Mouse (Mus musculus) heart, embryonic 16.5 days (tissue): Measurements from ENCODE around the gene Lnx1. TPM values are rescaled to one million over a fixed set of nuclear protein-coding genes. Genes with fewer than 3 reads are reported as not detected.

Source experiments
- ATAC-seq: fragments of 200-750 bp; cut with Nextera tagmentation; replicated peaks from 2 replicates; pipeline ENCODE4 v1.8.0; 2017; ENCODE audit warnings: moderate number of reproducible peaks; ENCODE audit not compliant: insufficient read depth, low FRiP score; ENCODE audit errors: extremely low read depth
- H3K27ac ChIP-seq: fragments of 300-500 bp; sonication (generic); 2 replicates; pipeline ENCODE4 v1.5.1; 2014; ENCODE audit warnings: mild to moderate bottlenecking, low read length, control low read depth, moderate library complexity
- H3K27me3 ChIP-seq: fragments of 300-500 bp; sonication (generic); 2 replicates; pipeline ENCODE4 v1.6.1; 2014; ENCODE audit warnings: low read length, mixed read lengths; ENCODE audit not compliant: control insufficient read depth, insufficient read depth
- H3K36me3 ChIP-seq: fragments of 300-500 bp; sonication (generic); 2 replicates; pipeline ENCODE4 v1.6.1; 2014; ENCODE audit not compliant: control insufficient read depth, insufficient read depth
- H3K4me1 ChIP-seq: fragments of 300-500 bp; sonication (generic); 2 replicates; pipeline ENCODE4 v1.6.1; 2014; ENCODE audit warnings: low read length, mixed read lengths; ENCODE audit not compliant: control insufficient read depth, insufficient read depth
- H3K4me2 ChIP-seq: fragments of 300-500 bp; sonication (generic); 2 replicates; pipeline ENCODE4 v1.6.1; 2014; ENCODE audit warnings: low read depth, mild to moderate bottlenecking, control low read depth, low read length
- H3K4me3 ChIP-seq: fragments of 300-500 bp; sonication (generic); 2 replicates; pipeline ENCODE4 v1.5.1; 2014; ENCODE audit warnings: mild to moderate bottlenecking, control low read depth, low read length
- H3K9ac ChIP-seq: fragments of 300-500 bp; sonication (generic); 2 replicates; pipeline ENCODE4 v1.6.1; 2014; ENCODE audit warnings: low read length, control low read depth
- H3K9me3 ChIP-seq: fragments of 300-500 bp; sonication (generic); replicated peaks from 2 replicates; pipeline ENCODE4 v1.6.1; 2016; ENCODE audit warnings: low read length; ENCODE audit not compliant: control insufficient read depth
- WGBS: fragments of 180-500 bp; shearing (Covaris S2); extraction: QIAGEN DNeasy Blood & Tissue Kit; methylation state at CpG from one replicate; pipeline ENCODE4 v1.1.7; 2014; 5-methylcytosine and 5-hydroxymethylcytosine counted together
- polyA plus RNA-seq: library from polyadenylated mRNA; unstranded; fragments of >200 nt; fragmentation: Nextera tagmentation; extraction: Ambion mirVana; gene quantifications from 2 replicates; pipeline ENCODE4 v1.2.1, GENCODE M21; 2015

The Lnx1 gene
- polyA plus RNA-seq, 1 experiment from 2014 or later = 0.67 TPM

GRCm38 (mm10) chr5:74613491-74614151 is 89.1 kb downstream of the Lnx1 start:
- 12% methylated on average over 18 of the region's 18 CpGs for WGBS
- Histone ChIP-seq H3K27me3 (peaks cover 3% of the 10 kb centered on the region), H3K4me1 (peaks cover 13% of the 10 kb centered on the region), H3K4me3 (peak overlapping the region; percentile 31), H3K36me3 (no peaks in the 10 kb centered on the region), H3K27ac (peak overlapping the region; percentile 24; the same call in 1 of the 2 replicates), H3K9me3 (0 out of 2 replicates have a peak, but pooled peaks cover 4% of the 10 kb centered on the region), H3K9ac (peak overlapping the region; percentile 11; the same call in 1 of the 2 replicates), H3K4me2 (peak overlapping the region; percentile 64)
- ATAC-seq = peak; percentile 78

GRCm38 (mm10) chr5:74612713-74613112 is 90.0 kb downstream of the Lnx1 start:
- WGBS = 60% methylated on average over 5 of the region's 5 CpGs
- peaks cover 3% of the 10 kb centered on the region for H3K27me3 ChIP-seq
- H3K9me3 ChIP-seq = 0 out of 2 replicates have a peak, but pooled peaks cover 4% of the 10 kb centered on the region
- no peaks in the 10 kb centered on the region for H3K36me3 ChIP-seq
- H3K4me1 ChIP-seq = peaks cover 13% of the 10 kb centered on the region
- H3K9ac ChIP-seq = no peak overlapping the region
- H3K27ac ChIP-seq = no peak overlapping the region
- no peak for ATAC-seq
- H3K4me2 ChIP-seq = no peak overlapping the region
- H3K4me3 ChIP-seq = no peak overlapping the region

GRCm38 (mm10) chr5:74610511-74610910 is 92.2 kb downstream of the Lnx1 start:
- Histone ChIP-seq H3K4me1 (peaks cover 13% of the 10 kb centered on the region), H3K9ac (no peak overlapping the region), H3K36me3 (no peaks in the 10 kb centered on the region), H3K27me3 (no peaks in the 10 kb centered on the region), H3K4me2 (no peak overlapping the region), H3K9me3 (0 out of 2 replicates have a peak, but pooled peaks cover 4% of the 10 kb centered on the region), H3K4me3 (no peak overlapping the region), H3K27ac (no peak overlapping the region)
- no peak for ATAC-seq
- WGBS = 79% methylated on average over 10 of the region's 10 CpGs

- H3K27me3 ChIP-seq = no peaks in the 10 kb centered on the region
- no peak overlapping the region for H3K9ac ChIP-seq
- no peak overlapping the region for H3K4me3 ChIP-seq
- H3K4me2 ChIP-seq = no peak overlapping the region
- no peaks in the 10 kb centered on the region for H3K36me3 ChIP-seq
- no peak overlapping the region for H3K27ac ChIP-seq
- H3K9me3 ChIP-seq = no peaks in the 10 kb centered on the region
- no peak for ATAC-seq
- 84% methylated on average over 8 of the region's 8 CpGs for WGBS
- 0 out of 2 replicates have a peak, but pooled peaks cover 3% of the 10 kb centered on the region for H3K4me1 ChIP-seq
These were observed 96.5 kb downstream of the Lnx1 start for GRCm38 (mm10) chr5:74606213-74606612.

GRCm38 (mm10) chr5:74603306-74603705 is 99.4 kb downstream of the Lnx1 start:
- Histone ChIP-seq H3K9ac (no peak overlapping the region), H3K36me3 (peaks cover 4% of the 10 kb centered on the region; the same call in 1 of the 2 replicates), H3K27ac (no peak overlapping the region), H3K4me1 (0 out of 2 replicates have a peak, but pooled peaks cover 3% of the 10 kb centered on the region), H3K4me3 (no peak overlapping the region), H3K4me2 (no peak overlapping the region), H3K9me3 (no peaks in the 10 kb centered on the region), H3K27me3 (no peaks in the 10 kb centered on the region)
- ATAC-seq = no peak
- WGBS = 63% methylated on average over 4 of the region's 4 CpGs

GRCm38 (mm10) chr5:74602371-74602770 is 100.3 kb downstream of the Lnx1 start:
- Histone ChIP-seq H3K27ac (no peak overlapping the region), H3K27me3 (no peaks in the 10 kb centered on the region), H3K9me3 (no peaks in the 10 kb centered on the region), H3K4me3 (no peak overlapping the region), H3K9ac (no peak overlapping the region), H3K36me3 (peaks cover 7% of the 10 kb centered on the region; the same call in 1 of the 2 replicates), H3K4me2 (no peak overlapping the region), H3K4me1 (0 out of 2 replicates have a peak, but pooled peaks cover 3% of the 10 kb centered on the region)
- no peak for ATAC-seq
- 63% methylated on average over 10 of the region's 10 CpGs for WGBS

GRCm38 (mm10) chr5:74601965-74602364 is 100.7 kb downstream of the Lnx1 start:
- no peaks in the 10 kb centered on the region for H3K27me3 ChIP-seq
- H3K4me2 ChIP-seq = no peak overlapping the region
- H3K36me3 ChIP-seq = peaks cover 11% of the 10 kb centered on the region; the same call in 1 of the 2 replicates
- no peak overlapping the region for H3K27ac ChIP-seq
- 60% methylated on average over 6 of the region's 6 CpGs for WGBS
- no peak for ATAC-seq
- no peaks in the 10 kb centered on the region for H3K9me3 ChIP-seq
- no peak overlapping the region for H3K4me3 ChIP-seq
- no peak overlapping the region for H3K9ac ChIP-seq
- H3K4me1 ChIP-seq = 0 out of 2 replicates have a peak, but pooled peaks cover 3% of the 10 kb centered on the region

- no peak for ATAC-seq
- H3K27ac ChIP-seq = no peak overlapping the region
- H3K4me1 ChIP-seq = 0 out of 2 replicates have a peak, but pooled peaks cover 3% of the 10 kb centered on the region
- H3K9ac ChIP-seq = no peak overlapping the region
- no peak overlapping the region for H3K4me2 ChIP-seq
- H3K9me3 ChIP-seq = no peaks in the 10 kb centered on the region
- no peaks in the 10 kb centered on the region for H3K27me3 ChIP-seq
- peaks cover 16% of the 10 kb centered on the region for H3K36me3 ChIP-seq
- 67% methylated on average over 3 of the region's 3 CpGs for WGBS
- no peak overlapping the region for H3K4me3 ChIP-seq
These were observed 101.5 kb downstream of the Lnx1 start for GRCm38 (mm10) chr5:74601171-74601570.

GRCm38 (mm10) chr5:74600010-74600409 is 102.7 kb downstream of the Lnx1 start:
- Histone ChIP-seq H3K4me2 (no peak overlapping the region), H3K9me3 (no peaks in the 10 kb centered on the region), H3K9ac (no peak overlapping the region), H3K27ac (no peak overlapping the region), H3K27me3 (no peaks in the 10 kb centered on the region), H3K36me3 (peaks cover 21% of the 10 kb centered on the region), H3K4me1 (0 out of 2 replicates have a peak, but pooled peaks cover 3% of the 10 kb centered on the region), H3K4me3 (no peak overlapping the region)
- WGBS = 75% methylated on average over 5 of the region's 5 CpGs
- no peak for ATAC-seq
